Mouse (Mus musculus) cerebellum, adult 11 months (tissue): Measurements from ENCODE around the gene Slc38a3.

Experiments used
- DNase-seq: peaks from one replicate; pipeline ENCODE4 v3.0.0; 2022

Gene Slc38a3

GRCm38 (mm10) chr9:107612945-107613569 lies 56.3 kb downstream of the Slc38a3 start:
- no peak for DNase-seq

GRCm38 (mm10) chr9:107612191-107612944 lies 57.0 kb downstream of the Slc38a3 start:
- peak; percentile 99 for DNase-seq

- no peak for DNase-seq
These were observed 57.7 kb downstream of the Slc38a3 start for GRCm38 (mm10) chr9:107611456-107612190.

GRCm38 (mm10) chr9:107609433-107609830 lies 59.9 kb downstream of the Slc38a3 start:
- no peak for DNase-seq

GRCm38 (mm10) chr9:107608741-107609432 lies 60.4 kb downstream of the Slc38a3 start, which contains the start of gene Sema3b:
Gene Sema3b, minus strand, starts transcription at chr9:107609229.
- no peak for DNase-seq

- no peak for DNase-seq
These were observed 61.6 kb downstream of the Slc38a3 start for GRCm38 (mm10) chr9:107607653-107608245.

GRCm38 (mm10) chr9:107607036-107607435 lies 62.3 kb downstream of the Slc38a3 start:
- DNase-seq, result no peak

- no peak for DNase-seq
These were observed 62.7 kb downstream of the Slc38a3 start for GRCm38 (mm10) chr9:107606591-107606990.

GRCm38 (mm10) chr9:107605041-107605661 lies 64.2 kb downstream of the Slc38a3 start:
- DNase-seq, result no peak

- no peak for DNase-seq
These were observed 66.1 kb downstream of the Slc38a3 start for GRCm38 (mm10) chr9:107603251-107603650.

- peak; percentile 90 for DNase-seq
These were observed 67.2 kb downstream of the Slc38a3 start for GRCm38 (mm10) chr9:107602068-107602648.

- no peak for DNase-seq
These were observed 68.1 kb downstream of the Slc38a3 start for GRCm38 (mm10) chr9:107601275-107601674.

GRCm38 (mm10) chr9:107600745-107601144 lies 68.6 kb downstream of the Slc38a3 start:
- DNase-seq, result no peak
